Mouse (Mus musculus) neural tube, embryonic 13.5 days (tissue): Measurements from ENCODE around the gene Tmem63c. TPM values are rescaled to one million over a fixed set of nuclear protein-coding genes. Genes with fewer than 3 reads are reported as not detected.

ENCODE experiments used
- ATAC-seq: fragments of 200-750 bp; cut with Nextera tagmentation; 2 replicates; pipeline ENCODE4 v1.8.0; 2017; ENCODE audit warnings: low read depth, mild to moderate bottlenecking, moderate TSS enrichment, moderate library complexity
- H3K27ac ChIP-seq: fragments of 300-500 bp; sonication (generic); replicated peaks from 2 replicates; pipeline ENCODE4 v1.5.1; 2015; ENCODE audit warnings: moderate library complexity, mild to moderate bottlenecking, inconsistent platforms
- H3K27me3 ChIP-seq: fragments of 300-500 bp; sonication (generic); 2 replicates; pipeline ENCODE4 v1.6.1; 2015; ENCODE audit warnings: mild to moderate bottlenecking, inconsistent platforms
- H3K36me3 ChIP-seq: fragments of 300-500 bp; sonication (generic); 2 replicates; pipeline ENCODE4 v1.6.1; 2015; ENCODE audit warnings: mild to moderate bottlenecking, inconsistent platforms
- H3K4me1 ChIP-seq: fragments of 300-500 bp; sonication (generic); replicated peaks from 2 replicates; pipeline ENCODE4 v1.6.1; 2015; ENCODE audit warnings: inconsistent platforms
- H3K4me2 ChIP-seq: fragments of 300-500 bp; sonication (generic); 2 replicates; pipeline ENCODE4 v1.6.1; 2015; ENCODE audit warnings: inconsistent platforms, mild to moderate bottlenecking, moderate library complexity
- H3K4me3 ChIP-seq: fragments of 300-500 bp; sonication (generic); 2 replicates; pipeline ENCODE4 v1.5.1; 2015; ENCODE audit warnings: mild to moderate bottlenecking, inconsistent platforms
- H3K9ac ChIP-seq: fragments of 300-500 bp; sonication (generic); 2 replicates; pipeline ENCODE4 v1.6.1; 2015; ENCODE audit warnings: moderate library complexity, mild to moderate bottlenecking, inconsistent platforms
- H3K9me3 ChIP-seq: fragments of 300-500 bp; sonication (generic); 2 replicates; pipeline ENCODE4 v1.6.1; 2016; ENCODE audit warnings: inconsistent platforms
- WGBS: fragments of 180-500 bp; shearing (Covaris S2); methylation state at CpG from one replicate; pipeline ENCODE4 v1.1.7; 2015; 5-methylcytosine and 5-hydroxymethylcytosine counted together
- polyA plus RNA-seq: library from polyadenylated mRNA; unstranded; fragments of >200 nt; fragmentation: Nextera tagmentation; extraction: Ambion mirVana; gene quantifications from 2 replicates; pipeline ENCODE4 v1.2.1, GENCODE M21; 2015

Gene Tmem63c
- 6.1 and 7.1 TPM in 2 replicates for polyA plus RNA-seq

DNA sequence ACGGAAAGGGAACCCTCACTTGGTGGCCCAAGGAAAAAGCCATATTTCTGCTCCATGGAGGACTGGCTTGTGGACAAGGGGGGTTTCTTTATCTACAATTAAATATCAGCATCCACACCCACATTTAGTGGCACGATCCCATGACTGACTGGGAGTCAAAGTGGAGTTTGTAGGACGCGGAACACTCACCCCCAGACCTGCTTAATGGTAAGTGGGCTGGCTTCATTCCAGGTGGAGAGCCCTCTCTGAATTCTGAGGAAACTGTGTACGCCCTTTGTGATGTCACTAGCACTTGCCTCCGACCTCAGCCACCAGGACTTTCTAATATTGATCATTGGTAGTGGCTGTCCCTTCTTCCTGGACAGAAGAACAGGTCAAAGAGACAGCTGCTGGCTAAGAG, at the start of gene Tmem63c:
Gene Tmem63c (plus strand): TSS at position 301 of the 400 bp plus-strand sequence.
- no peak for ATAC-seq
- no peaks in the 10 kb centered on the region for H3K36me3 ChIP-seq
- H3K27ac ChIP-seq: no peak within 1 kb of the TSS
- no peaks in the 10 kb centered on the region for H3K9me3 ChIP-seq
- no peak within 1 kb of the TSS for H3K4me2 ChIP-seq
- H3K4me1 ChIP-seq: no peaks in the 10 kb centered on the region
- 83% methylated on average over 6 of the region's 6 CpGs for WGBS
- no peak within 1 kb of the TSS for H3K4me3 ChIP-seq
- H3K9ac ChIP-seq: no peak within 1 kb of the TSS
- H3K27me3 ChIP-seq: 0 out of 2 replicates have a peak, but pooled peaks cover 3% of the 10 kb centered on the region

DNA sequence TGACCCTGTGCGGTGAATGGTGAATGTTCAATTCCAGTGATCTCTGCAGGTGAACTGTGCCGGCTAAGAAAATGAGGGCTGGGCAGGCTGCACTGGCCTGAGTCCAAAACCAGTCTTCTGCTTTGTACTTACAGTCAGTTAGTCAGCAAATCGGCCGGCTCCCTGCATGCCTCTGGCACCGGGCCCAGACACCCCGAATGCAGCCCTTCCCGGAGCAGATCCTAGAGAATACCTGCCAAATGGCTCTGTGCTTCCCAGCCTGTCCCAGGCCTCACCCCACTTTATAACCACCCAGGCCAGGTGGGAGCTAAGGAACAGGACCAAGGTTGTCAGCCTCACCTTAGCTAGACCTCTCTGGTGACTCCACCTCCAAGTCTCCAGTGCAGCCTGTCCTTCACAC, 47.9 kb upstream of the Tmem63c start:
- WGBS: 29% methylated on average over 7 of the region's 7 CpGs
- Histone ChIP-seq H3K9ac (peak overlapping the region; percentile 17; the same call in 1 of the 2 replicates), H3K4me1 (peaks cover 54% of the 10 kb centered on the region), H3K36me3 (no peaks in the 10 kb centered on the region), H3K27me3 (peaks cover 11% of the 10 kb centered on the region; the same call in 1 of the 2 replicates), H3K4me3 (no peak overlapping the region), H3K9me3 (no peaks in the 10 kb centered on the region), H3K4me2 (no peak overlapping the region), H3K27ac (peak overlapping the region; percentile 87)
- ATAC-seq: no peak

DNA sequence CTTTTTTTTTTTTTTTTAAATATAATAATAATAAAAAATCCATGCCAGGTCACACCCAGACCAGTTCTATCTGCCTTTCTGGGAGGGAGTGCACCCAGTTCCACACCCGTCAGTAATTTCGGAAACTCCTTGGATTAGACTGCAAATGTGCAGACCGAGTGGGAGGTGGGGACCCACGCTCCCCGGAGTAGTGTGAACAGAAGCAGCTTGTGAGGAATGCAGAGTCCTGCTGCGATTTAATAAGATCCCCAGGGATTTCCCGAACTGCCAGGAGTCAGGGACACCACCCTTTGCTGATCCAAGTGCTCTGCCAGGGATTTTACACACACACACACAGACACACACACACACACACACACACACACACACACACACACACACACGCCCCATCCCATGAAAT, 47.4 kb upstream of the Tmem63c start:
- H3K4me3 ChIP-seq: no peak overlapping the region
- peaks cover 15% of the 10 kb centered on the region for H3K27me3 ChIP-seq
- H3K9me3 ChIP-seq: no peaks in the 10 kb centered on the region
- H3K4me1 ChIP-seq: peaks cover 57% of the 10 kb centered on the region
- 51% methylated on average over 8 of the region's 8 CpGs for WGBS
- H3K9ac ChIP-seq: peak overlapping the region; percentile 47; the same call in 1 of the 2 replicates
- H3K4me2 ChIP-seq: no peak overlapping the region
- H3K36me3 ChIP-seq: no peaks in the 10 kb centered on the region
- H3K27ac ChIP-seq: peak overlapping the region; percentile 87
- ATAC-seq: no peak

DNA sequence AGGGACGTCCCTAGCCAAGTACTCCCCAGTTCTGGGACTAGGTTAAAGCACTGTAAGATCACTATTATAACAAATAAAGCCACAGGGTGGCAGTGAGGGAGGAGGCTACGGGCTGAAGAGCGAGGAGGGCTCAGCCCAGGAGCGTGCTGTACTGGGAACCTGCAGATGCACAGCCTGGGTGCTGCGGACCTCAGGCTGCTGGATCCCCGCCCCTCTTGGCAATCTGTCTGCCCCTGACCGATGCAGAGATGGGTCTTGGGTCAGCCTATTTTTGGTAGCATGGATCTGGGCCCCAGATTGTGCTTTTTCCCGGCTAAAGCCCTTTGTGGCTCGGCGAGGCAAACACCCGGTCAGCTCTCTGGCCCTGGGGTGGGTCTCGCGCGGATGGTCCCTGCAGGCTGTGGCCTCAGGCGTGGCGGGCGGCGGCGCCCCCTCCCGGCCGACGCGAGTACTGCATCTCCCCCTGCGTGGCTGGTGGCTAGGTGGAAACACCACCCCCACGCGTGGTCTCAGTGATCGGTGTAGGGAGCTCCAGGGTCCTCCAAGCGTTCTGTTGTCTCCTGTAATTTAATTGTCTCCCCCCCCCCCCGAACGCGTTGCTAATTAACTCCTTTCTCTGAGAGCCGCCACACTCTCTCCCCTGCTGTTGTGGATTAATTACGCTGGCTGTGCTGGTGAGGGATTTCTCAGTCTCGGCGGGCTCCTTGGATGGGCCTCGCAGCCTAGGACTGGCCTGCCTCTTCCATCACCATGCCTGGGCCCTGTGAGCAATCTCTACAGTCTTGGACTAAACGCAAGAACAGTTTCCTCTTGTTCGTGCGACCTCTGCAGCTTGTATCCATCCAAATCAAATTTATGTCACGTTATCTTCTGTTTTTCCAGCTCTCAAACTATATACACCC, 46.5 kb upstream of the Tmem63c start:
- ATAC-seq: peak; percentile 80
- 6% methylated on average over 40 of the region's 40 CpGs for WGBS
- Histone ChIP-seq H3K9ac (peak overlapping the region; percentile 47), H3K36me3 (no peaks in the 10 kb centered on the region), H3K27ac (peak overlapping the region; percentile 87), H3K9me3 (no peaks in the 10 kb centered on the region), H3K27me3 (peaks cover 21% of the 10 kb centered on the region), H3K4me2 (peak overlapping the region; percentile 54), H3K4me3 (peak overlapping the region; percentile 19), H3K4me1 (peaks cover 57% of the 10 kb centered on the region)

DNA sequence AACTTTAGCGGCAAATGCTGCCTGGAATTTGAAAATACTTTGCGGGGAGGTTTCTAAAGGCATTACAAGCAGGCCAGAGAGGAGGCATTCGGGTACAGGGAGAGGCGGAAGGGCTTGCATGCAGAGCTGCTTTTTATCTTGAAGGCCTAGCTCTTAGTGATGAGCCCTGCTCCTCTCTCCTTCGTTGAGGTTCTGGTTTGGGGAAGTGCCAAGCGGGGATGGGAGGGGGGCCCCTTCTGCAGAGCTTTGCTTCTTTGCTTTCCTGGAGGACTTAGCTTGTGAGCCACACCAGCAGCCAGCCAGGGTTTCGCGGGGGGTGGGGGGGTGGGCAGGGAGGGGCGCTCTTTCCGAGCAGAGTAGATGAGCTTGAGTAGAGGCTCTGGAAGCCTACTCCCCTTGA, 45.4 kb upstream of the Tmem63c start:
- no peak for ATAC-seq
- 62% methylated on average over 10 of the region's 10 CpGs for WGBS
- peaks cover 57% of the 10 kb centered on the region for H3K4me1 ChIP-seq

DNA sequence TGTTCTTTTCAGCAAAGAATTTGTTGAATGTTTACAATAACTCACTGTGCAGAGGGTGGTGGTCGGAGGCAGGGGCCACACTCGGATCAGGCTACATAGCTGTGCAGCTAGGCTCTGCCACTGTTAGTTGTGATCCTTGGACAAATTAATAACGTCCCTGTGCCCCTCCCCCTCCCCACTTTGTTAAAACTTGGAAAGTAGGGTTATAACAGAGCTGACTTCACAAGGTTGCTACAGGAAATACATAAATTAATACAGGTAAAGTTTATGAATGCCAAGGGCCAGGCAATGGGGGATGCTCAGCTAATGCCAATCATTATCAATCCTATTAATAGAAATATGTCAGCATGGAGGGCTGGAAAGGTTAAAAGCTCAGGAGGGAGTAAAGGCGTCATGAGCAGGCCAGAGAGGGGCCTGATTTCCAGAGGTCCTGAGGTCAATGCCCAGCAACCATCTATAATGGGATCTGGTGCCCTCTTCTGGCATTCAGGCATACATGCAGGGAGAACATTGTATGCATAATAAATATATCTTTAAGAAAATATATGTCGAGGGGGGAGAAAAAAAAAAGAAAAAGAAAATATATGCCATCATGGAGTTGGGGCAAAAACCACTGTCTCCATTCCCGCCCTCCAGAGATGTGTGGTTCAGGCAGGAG, 44.5 kb upstream of the Tmem63c start:
- 65% methylated on average over 6 of the region's 6 CpGs for WGBS
- Histone ChIP-seq H3K27ac (no peak overlapping the region), H3K27me3 (peaks cover 41% of the 10 kb centered on the region), H3K9me3 (no peaks in the 10 kb centered on the region), H3K4me1 (peaks cover 57% of the 10 kb centered on the region), H3K36me3 (no peaks in the 10 kb centered on the region), H3K4me3 (no peak overlapping the region), H3K4me2 (no peak overlapping the region), H3K9ac (no peak overlapping the region)
- no peak for ATAC-seq

More for the DNA sequence above, 45.4 kb upstream of the Tmem63c start:
- H3K27me3 ChIP-seq: peaks cover 32% of the 10 kb centered on the region
- H3K27ac ChIP-seq: peak overlapping the region; percentile 87
- no peak overlapping the region for H3K4me3 ChIP-seq
- no peak overlapping the region; the same call in 1 of the 2 replicates for H3K9ac ChIP-seq
- H3K4me2 ChIP-seq: no peak overlapping the region
- no peaks in the 10 kb centered on the region for H3K9me3 ChIP-seq
- no peaks in the 10 kb centered on the region for H3K36me3 ChIP-seq

DNA sequence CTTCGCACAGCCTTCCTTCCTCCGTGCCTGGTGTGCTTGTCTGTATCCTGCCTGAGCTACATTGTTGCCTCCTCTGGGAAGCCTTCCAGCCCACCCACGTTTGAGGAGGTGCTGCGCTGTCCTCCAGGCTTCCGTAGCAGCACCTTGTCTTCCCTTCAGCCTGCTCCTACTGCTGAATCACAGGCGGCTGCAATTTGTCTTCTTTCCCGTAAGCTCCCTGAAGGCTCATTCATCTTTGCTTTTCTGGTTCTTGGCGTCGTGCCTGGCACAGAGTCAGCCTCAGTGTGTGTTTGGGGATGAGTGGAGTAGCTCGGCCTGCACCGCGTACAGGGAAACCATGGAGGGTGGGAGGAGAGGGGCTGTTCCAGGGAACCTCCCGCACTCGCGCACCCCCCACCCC, 43.3 kb upstream of the Tmem63c start:
- Histone ChIP-seq H3K9me3 (no peaks in the 10 kb centered on the region), H3K9ac (0 out of 2 replicates have a peak overlapping the region, but pooled peaks have one; percentile 0), H3K4me3 (no peak overlapping the region), H3K4me2 (peak overlapping the region; percentile 30), H3K36me3 (no peaks in the 10 kb centered on the region), H3K27me3 (peaks cover 53% of the 10 kb centered on the region), H3K4me1 (peaks cover 56% of the 10 kb centered on the region), H3K27ac (0 out of 2 replicates have a peak overlapping the region, but pooled peaks have one; percentile 42)
- 0 out of 2 replicates have a peak, but pooled peaks have one; percentile 7 for ATAC-seq
- 13% methylated on average over 15 of the region's 15 CpGs for WGBS

DNA sequence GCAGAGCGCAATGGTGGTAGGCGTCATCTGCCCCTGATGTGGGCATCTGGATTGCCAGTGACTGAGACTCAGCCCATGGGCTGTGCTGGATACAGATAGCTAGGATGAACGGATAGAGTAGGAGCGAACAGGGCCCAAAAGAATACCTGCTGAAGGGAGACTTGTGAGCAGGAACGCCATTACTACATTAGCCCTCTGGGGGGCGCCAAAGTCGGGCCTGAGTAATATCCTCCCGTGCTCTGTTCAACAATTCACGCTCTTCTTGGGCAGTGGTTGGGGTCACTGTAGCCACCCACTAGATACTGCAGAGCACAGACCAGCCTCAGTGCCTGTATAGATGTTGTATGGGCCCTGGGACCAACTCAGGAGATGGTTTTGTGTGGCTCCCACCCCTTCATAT, 40.0 kb upstream of the Tmem63c start:
- no peaks in the 10 kb centered on the region for H3K36me3 ChIP-seq
- no peak overlapping the region for H3K4me3 ChIP-seq
- no peak overlapping the region for H3K9ac ChIP-seq
- no peak overlapping the region for H3K27ac ChIP-seq
- peaks cover 38% of the 10 kb centered on the region for H3K4me1 ChIP-seq
- H3K9me3 ChIP-seq: no peaks in the 10 kb centered on the region
- peaks cover 84% of the 10 kb centered on the region for H3K27me3 ChIP-seq
- H3K4me2 ChIP-seq: no peak overlapping the region
- WGBS: 28% methylated on average over 9 of the region's 9 CpGs
- no peak for ATAC-seq

DNA sequence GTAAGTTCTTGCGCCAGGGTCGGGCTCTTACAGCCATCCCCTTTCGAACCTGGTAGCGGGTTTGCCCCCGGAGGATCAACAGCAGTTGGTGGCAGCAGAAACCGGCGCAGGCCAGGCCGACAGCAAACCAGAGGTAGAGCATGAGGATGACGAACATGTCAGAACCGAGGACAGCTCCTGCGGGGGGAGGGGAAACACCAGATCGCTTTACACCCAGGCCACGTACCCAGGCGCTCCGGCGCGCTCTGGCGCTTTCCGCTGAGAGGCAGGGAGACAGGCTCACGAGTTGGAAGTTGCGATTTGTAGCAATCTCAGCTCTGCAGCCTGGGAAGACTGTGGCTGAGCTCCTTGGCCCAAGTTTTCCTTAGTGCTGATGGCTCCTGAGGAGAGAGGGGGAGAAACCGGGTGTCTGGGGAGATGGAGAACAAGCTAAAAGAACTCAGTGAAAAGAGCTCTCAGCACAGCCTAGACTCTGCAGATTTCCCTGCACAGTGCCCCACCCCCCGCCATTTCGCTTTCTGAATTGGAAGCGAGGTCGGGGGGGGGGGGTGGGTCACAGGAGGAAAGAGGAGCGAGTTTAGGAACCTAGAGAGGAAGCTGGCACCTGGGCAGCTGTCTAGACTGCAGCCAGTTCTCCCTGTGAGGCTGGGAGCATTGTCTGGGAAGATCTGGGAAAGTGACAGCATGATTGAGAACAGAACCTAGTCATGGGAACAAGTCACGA, 37.5 kb upstream of the Tmem63c start:
- peak overlapping the region; percentile 47 for H3K4me2 ChIP-seq
- peaks cover 20% of the 10 kb centered on the region for H3K4me1 ChIP-seq
- peak; percentile 54; the same call in 1 of the 2 replicates for ATAC-seq
- H3K9me3 ChIP-seq: no peaks in the 10 kb centered on the region
- peaks cover 96% of the 10 kb centered on the region for H3K27me3 ChIP-seq
- peak overlapping the region; percentile 28; the same call in 1 of the 2 replicates for H3K27ac ChIP-seq
- WGBS: 1% methylated on average over 28 of the region's 28 CpGs
- peak overlapping the region; percentile 54 for H3K9ac ChIP-seq
- no peaks in the 10 kb centered on the region for H3K36me3 ChIP-seq
- peak overlapping the region; percentile 15; the same call in 1 of the 2 replicates for H3K4me3 ChIP-seq

DNA sequence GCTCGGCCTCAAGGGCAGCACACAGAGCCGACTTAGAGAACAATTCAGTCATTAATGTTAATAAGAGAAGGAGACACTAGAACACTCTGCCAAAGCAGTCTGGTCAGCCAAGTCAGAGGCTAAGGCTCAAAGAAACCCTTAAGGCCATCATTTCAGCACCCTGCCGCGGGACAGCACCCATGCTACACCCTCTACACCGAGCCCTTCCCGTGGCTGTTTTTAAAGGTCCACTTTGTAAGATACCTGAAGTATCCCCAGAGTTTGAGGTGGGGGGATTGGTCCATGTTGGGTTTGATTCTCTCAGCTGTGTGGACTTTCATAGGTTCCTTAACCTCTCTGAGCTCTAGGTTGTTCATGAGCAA, 37.0 kb upstream of the Tmem63c start:
- Histone ChIP-seq H3K4me3 (no peak overlapping the region), H3K9ac (no peak overlapping the region), H3K4me1 (peaks cover 22% of the 10 kb centered on the region), H3K36me3 (no peaks in the 10 kb centered on the region), H3K4me2 (0 out of 2 replicates have a peak overlapping the region, but pooled peaks have one; percentile 47), H3K27me3 (peaks cover 97% of the 10 kb centered on the region), H3K27ac (no peak overlapping the region), H3K9me3 (no peaks in the 10 kb centered on the region)
- 2% methylated on average over 6 of the region's 6 CpGs for WGBS
- no peak for ATAC-seq

DNA sequence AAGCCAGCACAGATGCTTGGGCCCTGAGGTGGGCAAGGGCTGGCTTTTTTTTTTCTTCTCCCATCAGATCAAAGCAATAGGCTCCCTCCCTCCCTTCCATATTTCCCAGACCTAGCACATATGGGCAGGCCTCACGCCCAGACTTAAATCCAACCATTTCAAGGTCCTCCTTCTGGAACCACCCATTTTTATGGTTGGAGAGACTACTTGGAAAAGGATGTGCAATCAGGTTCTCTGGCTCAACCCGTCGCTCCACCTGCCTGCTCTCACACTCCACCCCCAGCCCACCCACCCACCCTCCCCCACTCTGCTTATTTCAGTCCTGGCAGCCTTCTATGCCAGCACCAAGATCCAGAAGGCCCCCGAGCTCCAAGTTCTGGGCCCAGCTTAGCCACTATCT, 34.6 kb upstream of the Tmem63c start:
- 77% methylated on average over 4 of the region's 4 CpGs for WGBS
- no peak overlapping the region for H3K4me3 ChIP-seq

More for the DNA sequence above, 34.6 kb upstream of the Tmem63c start:
- H3K27me3 ChIP-seq: peaks cover 100% of the 10 kb centered on the region
- ATAC-seq: no peak
- no peak overlapping the region for H3K4me2 ChIP-seq
- H3K4me1 ChIP-seq: peaks cover 37% of the 10 kb centered on the region
- no peak overlapping the region for H3K9ac ChIP-seq
- H3K36me3 ChIP-seq: no peaks in the 10 kb centered on the region
- no peak overlapping the region for H3K27ac ChIP-seq
- no peaks in the 10 kb centered on the region for H3K9me3 ChIP-seq
